Mouse (Mus musculus): ENCODE results near the gene Efna4. TPM values are rescaled to one million over a fixed set of nuclear protein-coding genes. Genes with fewer than 3 reads are reported as not detected.

Efna4 gene
- total RNA-seq, 2 experiments from 2014 or later = 3.1 to 3.7 TPM

- DNase-seq = no peak
Measured at GRCm38 (mm10) chr3:89305105-89305504, 32.7 kb downstream of the Efna4 start.

GRCm38 (mm10) chr3:89304440-89304839 is 33.4 kb downstream of the Efna4 start:
- no peak for DNase-seq

DNA sequence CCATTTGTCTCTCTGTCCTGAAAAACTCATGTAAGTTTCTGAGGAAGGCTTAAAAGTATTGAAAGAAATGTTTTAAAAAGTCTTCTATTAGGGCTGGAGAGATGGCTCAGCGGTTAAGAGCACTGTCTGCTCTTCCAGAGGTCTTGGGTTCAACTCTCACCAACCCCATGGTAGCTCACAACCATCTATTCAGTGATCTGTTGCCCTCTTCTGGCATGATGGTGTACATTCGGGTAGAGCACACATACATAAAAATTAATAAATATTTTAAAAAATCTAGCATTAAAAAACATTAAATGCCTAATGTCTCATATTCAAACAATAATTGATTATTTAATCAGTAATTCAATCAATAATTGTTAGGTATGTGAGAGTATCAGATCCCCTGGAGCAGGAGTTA is 37.3 kb downstream of the Efna4 start:
- no peak for DNase-seq

- no peak for DNase-seq
Measured at GRCm38 (mm10) chr3:89300071-89300470, 37.8 kb downstream of the Efna4 start.

- peak; percentile 27 for DNase-seq
Measured at GRCm38 (mm10) chr3:89299499-89299898, 38.3 kb downstream of the Efna4 start.

- no peak for DNase-seq
Measured at GRCm38 (mm10) chr3:89298908-89299307, 38.9 kb downstream of the Efna4 start.

DNA sequence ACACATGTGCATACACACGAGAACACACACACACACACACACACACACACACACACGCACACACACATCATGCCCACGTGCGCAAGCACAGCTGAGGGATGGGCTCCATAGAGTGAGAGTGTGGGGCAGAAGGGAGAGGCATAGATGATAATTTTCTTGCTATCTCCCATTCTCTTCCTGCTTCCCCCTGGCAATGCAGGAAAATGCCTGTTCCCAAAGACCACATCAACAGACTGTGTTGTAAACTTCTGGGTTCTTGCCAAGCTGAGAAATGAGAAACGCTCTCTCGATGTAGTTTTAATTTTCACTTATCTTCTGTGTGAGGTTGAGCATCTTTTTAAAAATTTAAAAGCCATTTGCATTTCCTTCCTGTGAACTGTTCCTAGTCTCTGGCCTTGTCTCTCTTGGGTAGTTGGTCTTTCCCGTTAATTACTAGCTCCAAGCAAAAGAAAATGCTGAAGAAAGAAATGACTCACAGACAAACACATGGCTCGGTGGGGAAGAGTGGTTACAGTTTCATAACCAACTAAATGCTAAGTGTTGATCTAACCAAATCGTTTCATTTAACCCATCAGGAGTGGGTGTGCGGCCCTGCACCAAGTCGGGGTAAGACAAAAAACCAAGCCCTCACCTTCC is 40.9 kb downstream of the Efna4 start:
- DNase-seq = no peak

GRCm38 (mm10) chr3:89295685-89296230 is 42.1 kb downstream of the Efna4 start:
- DNase-seq = no peak

GRCm38 (mm10) chr3:89294195-89294594 is 43.6 kb downstream of the Efna4 start:
- no peak for DNase-seq

DNA sequence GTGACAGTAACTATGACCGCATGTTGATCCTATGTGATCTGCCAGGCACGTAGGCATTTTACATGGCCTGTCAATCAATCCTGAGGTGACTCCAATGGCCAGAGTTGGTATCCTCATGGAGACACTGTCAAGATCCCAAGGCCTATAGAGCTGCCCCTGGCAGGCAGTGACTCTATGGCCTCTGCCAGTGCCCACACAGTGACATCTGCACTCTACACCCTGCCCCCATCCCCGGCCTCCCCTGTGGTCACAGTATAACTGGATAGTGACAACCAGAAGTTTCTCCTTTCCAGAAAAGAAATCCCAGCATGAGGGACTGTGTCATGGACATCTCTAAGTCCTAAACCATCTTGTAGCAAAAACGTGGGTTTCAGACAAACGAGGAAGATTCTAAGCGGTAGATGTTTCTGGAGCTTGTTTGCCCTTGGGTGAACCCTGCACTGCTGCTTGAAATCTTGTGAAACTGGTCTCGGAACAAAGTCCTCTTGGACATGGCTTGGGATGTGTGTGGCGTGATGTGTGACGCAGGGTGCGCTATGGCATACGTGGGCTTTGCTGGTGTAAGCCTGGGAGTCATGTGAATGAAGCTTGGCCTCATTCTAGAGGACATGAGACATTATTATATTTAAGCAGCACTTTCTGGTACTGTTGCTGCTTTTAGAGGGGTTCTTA is 44.4 kb downstream of the Efna4 start:
- DNase-seq = no peak

DNA sequence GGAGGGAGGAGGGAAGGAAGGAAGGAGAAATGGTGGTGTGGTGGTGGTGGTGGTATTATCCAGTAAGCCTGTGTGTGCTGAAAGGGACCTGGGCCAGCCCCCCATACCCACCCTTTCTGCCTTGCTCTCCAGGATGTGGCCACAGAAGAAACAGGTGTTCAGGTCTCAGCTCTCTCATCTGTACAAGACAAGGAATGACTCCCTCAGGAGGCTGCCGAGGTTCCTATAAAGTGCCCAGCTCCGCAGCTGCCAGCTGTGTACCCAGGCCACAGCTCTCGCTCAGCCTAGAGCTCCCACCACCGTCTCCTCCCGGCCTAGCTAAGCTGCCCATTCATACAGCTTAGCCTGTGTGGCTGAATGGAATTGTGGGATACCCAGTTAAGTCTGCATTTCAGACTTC is 45.5 kb downstream of the Efna4 start:
- no peak for DNase-seq

GRCm38 (mm10) chr3:89291874-89292273 is 46.0 kb downstream of the Efna4 start:
- no peak for DNase-seq

GRCm38 (mm10) chr3:89288503-89288928 is 49.3 kb downstream of the Efna4 start:
- DNase-seq = no peak

DNA sequence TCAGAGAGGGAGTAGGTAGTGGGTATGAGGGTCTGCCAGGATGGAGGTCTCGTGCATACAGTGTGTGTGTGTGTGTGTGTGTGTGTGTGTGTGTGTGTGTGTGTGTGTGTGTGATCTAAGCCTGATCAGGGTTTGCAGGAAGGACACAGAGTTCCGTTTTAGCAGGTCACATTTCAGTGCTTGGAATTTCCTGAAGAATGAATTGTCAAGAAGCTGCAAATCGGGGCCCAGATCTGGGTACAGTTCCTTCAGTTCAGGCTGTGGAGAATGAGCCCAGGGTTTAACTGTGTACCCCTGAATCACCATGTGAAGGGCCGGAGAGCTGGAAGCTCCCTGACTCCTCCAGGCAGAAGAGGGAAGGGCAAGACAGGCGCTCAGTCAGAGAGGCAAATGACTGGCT is 50.5 kb downstream of the Efna4 start:
- no peak for DNase-seq

GRCm38 (mm10) chr3:89285526-89285925 is 52.3 kb downstream of the Efna4 start:
- DNase-seq = no peak

DNA sequence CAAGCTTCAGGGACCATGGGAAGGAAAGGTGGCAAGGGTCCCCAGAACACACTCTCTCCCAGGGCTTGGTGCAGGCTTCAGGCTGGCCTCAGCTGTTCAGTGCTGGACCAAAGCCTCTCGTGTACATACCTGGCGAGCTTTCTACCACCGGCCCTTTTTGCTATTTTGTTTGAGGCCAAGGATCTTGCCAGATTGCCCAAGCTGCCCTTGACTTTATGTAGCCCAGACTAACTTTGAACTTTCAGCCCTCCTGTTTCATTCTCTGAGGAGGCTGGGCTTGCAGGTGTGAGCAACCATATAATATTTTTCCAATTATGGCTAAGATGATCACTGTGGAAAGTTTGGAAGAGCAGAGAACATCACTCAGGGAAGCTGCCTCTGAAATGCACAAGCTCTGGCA is 53.6 kb downstream of the Efna4 start:
- no peak for DNase-seq

Other genes with a start within 250 kb of the Efna4 start
- 10 to 100 TPM; 12.3 to 12.5 TPM for gene Rusc1, start 244.7 kb downstream of the Efna4 start, total RNA-seq (2021)
- gene Gm43738, start 236.9 kb downstream of the Efna4 start, total RNA-seq (2021) = not detected
- 10 to 100 TPM; 54.5 to 58.7 TPM for gene Fdps, start 236.1 kb downstream of the Efna4 start, total RNA-seq (2021)
- gene Pklr, start 201.9 kb downstream of the Efna4 start, total RNA-seq (2021) = not detected
- gene Hcn3, start 177.8 kb downstream of the Efna4 start, total RNA-seq (2021) = 1 to 10 TPM in 1 of 2 experiments, under 1 TPM in 1; 0.86 to 1.1 TPM
- gene Clk2, start 173.2 kb downstream of the Efna4 start, total RNA-seq (2021) = 10 to 100 TPM; 30.3 to 32.1 TPM
- 10 to 100 TPM; 46.7 to 47.3 TPM for gene Scamp3, start 160.6 kb downstream of the Efna4 start, total RNA-seq (2021)
- gene Fam189b, start 154.9 kb downstream of the Efna4 start, total RNA-seq (2021) = 1 to 10 TPM; 8.8 to 9.0 TPM
- gene Gba, start 135.1 kb downstream of the Efna4 start, total RNA-seq (2021) = 10 to 100 TPM; 19.7 to 21.8 TPM
- gene Thbs3, start 122.8 kb downstream of the Efna4 start, total RNA-seq (2021) = 10 to 100 TPM; 25.0 to 34.5 TPM
- gene Mtx1, start 110.9 kb downstream of the Efna4 start, total RNA-seq (2021) = 10 to 100 TPM; 62.9 to 67.2 TPM
- under 1 TPM; 0.61 to 0.74 TPM for gene Muc1, start 109.0 kb downstream of the Efna4 start, total RNA-seq (2021)
- 100 to 1,000 TPM; 100 to 104 TPM for gene Krtcap2, start 92.1 kb downstream of the Efna4 start, total RNA-seq (2021)
- gene Trim46, start 91.7 kb downstream of the Efna4 start, total RNA-seq (2021) = 1 to 10 TPM; 1.3 to 1.6 TPM
- 10 to 100 TPM; 51.6 to 61.0 TPM for gene Dpm3, start 78.7 kb downstream of the Efna4 start, total RNA-seq (2021)
- 10 to 100 TPM; 24.9 to 28.0 TPM for gene Slc50a1, start 67.5 kb downstream of the Efna4 start, total RNA-seq (2021)
- gene Efna1, start 56.9 kb downstream of the Efna4 start, total RNA-seq (2021) = 10 to 100 TPM; 37.9 to 42.0 TPM
- under 1 TPM in 1 of 2 experiments, not detected in 1; 0.26 TPM for gene Efna3, start 15.1 kb downstream of the Efna4 start, total RNA-seq (2021)
- gene Adam15, start 12.0 kb upstream of the Efna4 start, total RNA-seq (2021) = 10 to 100 TPM; 93.6 to 95.2 TPM
- under 1 TPM; 0.14 to 0.23 TPM for gene Dcst2, start 23.9 kb upstream of the Efna4 start, total RNA-seq (2021)
- gene Dcst1, start 27.2 kb upstream of the Efna4 start, total RNA-seq (2021) = under 1 TPM; 0.21 to 0.72 TPM
- 10 to 100 TPM; 13.8 to 15.1 TPM for gene Zbtb7b, start 56.7 kb upstream of the Efna4 start, total RNA-seq (2021)
- gene Lenep, start 64.8 kb upstream of the Efna4 start, total RNA-seq (2021) = under 1 TPM in 1 of 2 experiments, not detected in 1; 0.68 TPM
- 10 to 100 TPM; 30.7 to 33.0 TPM for gene Flad1, start 73.8 kb upstream of the Efna4 start, total RNA-seq (2021)
- gene Cks1b, start 80.4 kb upstream of the Efna4 start, total RNA-seq (2021) = 10 to 100 TPM; 62.8 to 64.3 TPM
- gene Shc1, start 80.4 kb upstream of the Efna4 start, total RNA-seq (2021) = 10 to 100 TPM; 68.8 to 69.2 TPM
- 10 to 100 TPM; 20.3 to 22.1 TPM for gene Pygo2, start 92.2 kb upstream of the Efna4 start, total RNA-seq (2021)
- gene Pbxip1, start 98.7 kb upstream of the Efna4 start, total RNA-seq (2021) = 10 to 100 TPM; 66.0 to 73.8 TPM
- gene Pmvk, start 116.5 kb upstream of the Efna4 start, total RNA-seq (2021) = 10 to 100 TPM; 11.3 to 13.3 TPM
- gene Kcnn3, start 182.1 kb upstream of the Efna4 start, total RNA-seq (2021) = 1 to 10 TPM; 4.3 to 4.8 TPM